Mouse (Mus musculus): ENCODE results near the gene Anxa4. TPM values are rescaled to one million over a fixed set of nuclear protein-coding genes. Genes with fewer than 3 reads are reported as not detected.

Gene Anxa4
- 100 to 1,000 TPM in 1 of 2 experiments, 10 to 100 TPM in 1; 34.8 to 113 TPM for polyA plus RNA-seq (2012; fragmentation: generic; extraction: Trizol)

GRCm38 (mm10) chr6:86793021-86793815, at the start of gene Anxa4:
Gene Anxa4 (minus strand): TSS chr6:86793584.

GRCm38 (mm10) chr6:86733183-86733876, 60.1 kb downstream of the Anxa4 start, which contains the start of gene Gmcl1:
Gene Gmcl1 (minus strand): TSS chr6:86733383.

Other genes with a start within 250 kb of the Anxa4 start
- under 1 TPM in 1 of 2 experiments, not detected in 1; 0.05 TPM for gene Asprv1, start 165.4 kb downstream of the Anxa4 start, polyA plus RNA-seq (2012; fragmentation: generic; extraction: Trizol)
- 1 to 10 TPM in 1 of 2 experiments, under 1 TPM in 1; 0.28 to 4.7 TPM for gene Mxd1, start 124.4 kb downstream of the Anxa4 start, polyA plus RNA-seq (2012; fragmentation: generic; extraction: Trizol)
- 10 to 100 TPM; 32.8 to 54.2 TPM for gene Snrnp27, start 109.1 kb downstream of the Anxa4 start, polyA plus RNA-seq (2012; fragmentation: generic; extraction: Trizol)
- gene Gmcl1, start 60.2 kb downstream of the Anxa4 start, polyA plus RNA-seq (2012; fragmentation: generic; extraction: Trizol): 1 to 10 TPM; 1.1 to 8.7 TPM
- 1 to 10 TPM in 1 of 2 experiments, under 1 TPM in 1; 0.64 to 5.0 TPM for gene Aak1, start 55.9 kb upstream of the Anxa4 start, polyA plus RNA-seq (2012; fragmentation: generic; extraction: Trizol)
- 10 to 100 TPM; 37.3 to 95.0 TPM for gene Nfu1, start 215.7 kb upstream of the Anxa4 start, polyA plus RNA-seq (2012; fragmentation: generic; extraction: Trizol)
- gene Gfpt1, start 249.3 kb upstream of the Anxa4 start, polyA plus RNA-seq (2012; fragmentation: generic; extraction: Trizol): 1 to 10 TPM in 1 of 2 experiments, under 1 TPM in 1; 0.85 to 9.8 TPM